Mouse (Mus musculus): ENCODE results near the gene Astn2.

The Astn2 gene

DNA sequence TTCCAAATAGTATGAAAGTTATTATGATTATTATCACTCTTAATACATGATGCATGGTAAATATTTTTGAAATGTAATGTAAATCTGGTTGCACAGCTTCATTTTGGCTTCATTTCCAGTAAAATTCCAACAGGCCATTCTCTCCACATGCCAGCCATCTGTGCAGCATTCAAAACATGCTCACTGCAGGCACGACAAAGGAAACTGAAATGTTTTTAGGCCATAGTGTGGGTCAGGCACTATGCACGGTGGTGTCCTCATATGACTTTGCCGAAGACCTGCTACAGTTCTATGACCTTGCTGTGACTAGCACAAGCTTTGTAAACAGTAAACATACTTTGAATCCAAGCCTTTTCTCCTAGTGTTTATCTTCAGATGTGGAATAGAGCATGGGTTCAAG, 642.3 kb downstream of the Astn2 start:
- no peak for DNase-seq (ENCODE audit: low read depth, low spot score)

GRCm38 (mm10) chr4:65761658-65762057, 642.8 kb downstream of the Astn2 start:
- DNase-seq (ENCODE audit: low read depth, low spot score) = no peak

GRCm38 (mm10) chr4:65758875-65759201, 645.6 kb downstream of the Astn2 start:
- no peak for DNase-seq (ENCODE audit: low read depth, low spot score)

DNA sequence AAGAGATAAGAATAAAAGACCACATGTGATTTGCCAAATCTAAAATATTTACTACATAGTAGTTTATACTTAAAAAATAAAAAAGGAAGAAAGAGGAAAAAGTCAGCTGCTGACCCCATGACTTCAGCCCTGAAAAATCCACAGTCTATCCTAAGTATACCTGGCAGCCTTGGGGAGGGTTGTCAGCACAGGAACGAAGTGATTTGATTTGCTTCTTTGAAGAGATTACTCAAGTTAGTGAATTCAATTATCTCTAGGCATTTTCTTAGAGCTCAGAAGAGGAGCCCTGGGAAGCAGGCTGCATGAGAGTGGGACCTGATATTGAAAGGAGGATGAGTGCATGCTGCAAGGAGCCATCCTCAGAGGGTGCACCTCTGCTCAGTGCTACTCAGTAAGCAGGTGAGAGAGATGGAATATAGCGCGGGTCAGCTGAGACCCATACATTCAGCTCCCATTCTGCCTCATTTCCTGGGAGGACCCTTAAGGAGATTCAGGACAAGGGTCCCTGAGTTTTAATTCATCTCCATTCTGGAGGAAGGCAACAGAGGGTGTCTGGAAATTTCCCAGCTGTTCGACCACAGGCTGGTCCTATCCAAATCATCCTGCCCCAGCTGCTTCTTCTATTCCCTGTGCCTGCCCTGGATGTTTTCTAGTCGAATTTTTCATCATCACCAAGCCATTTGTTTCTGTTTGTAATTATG, 646.1 kb downstream of the Astn2 start:
- no peak for DNase-seq (ENCODE audit: low read depth, low spot score)

- DNase-seq (ENCODE audit: low read depth, low spot score) = no peak
Measured at GRCm38 (mm10) chr4:65752941-65753340, 651.5 kb downstream of the Astn2 start.

GRCm38 (mm10) chr4:65744788-65745187, 659.6 kb downstream of the Astn2 start:
- no peak for DNase-seq (ENCODE audit: low read depth, low spot score)

- DNase-seq (ENCODE audit: low read depth, low spot score) = no peak
Measured at GRCm38 (mm10) chr4:65744088-65744610, 660.3 kb downstream of the Astn2 start.

- no peak for DNase-seq (ENCODE audit: low read depth, low spot score)
Measured at GRCm38 (mm10) chr4:65743160-65743691, 661.2 kb downstream of the Astn2 start.

DNA sequence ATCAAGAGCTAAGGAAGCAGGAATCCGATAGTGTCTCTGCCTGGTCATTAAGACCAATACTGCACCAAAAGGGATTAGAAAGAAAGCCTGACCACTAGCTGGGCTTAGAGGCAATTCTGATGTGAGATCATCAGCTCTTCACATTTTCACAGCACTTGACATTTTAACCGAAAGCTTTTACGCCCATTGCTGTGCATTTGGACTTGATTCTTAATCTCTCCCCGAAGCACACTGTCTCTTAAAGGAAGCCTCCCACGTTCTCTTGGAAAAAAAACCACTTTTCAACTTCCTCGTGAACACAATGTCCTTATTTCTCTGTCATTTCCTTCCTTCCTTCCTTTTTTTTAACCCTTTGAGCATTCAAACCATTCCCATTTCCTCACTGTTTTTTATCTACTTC, 680.0 kb downstream of the Astn2 start:
- no peak for DNase-seq (ENCODE audit: low read depth, low spot score)

GRCm38 (mm10) chr4:65719610-65720009, 684.8 kb downstream of the Astn2 start:
- DNase-seq (ENCODE audit: low read depth, low spot score) = no peak

- no peak for DNase-seq (ENCODE audit: low read depth, low spot score)
Measured at GRCm38 (mm10) chr4:65717899-65718298, 686.5 kb downstream of the Astn2 start.

DNA sequence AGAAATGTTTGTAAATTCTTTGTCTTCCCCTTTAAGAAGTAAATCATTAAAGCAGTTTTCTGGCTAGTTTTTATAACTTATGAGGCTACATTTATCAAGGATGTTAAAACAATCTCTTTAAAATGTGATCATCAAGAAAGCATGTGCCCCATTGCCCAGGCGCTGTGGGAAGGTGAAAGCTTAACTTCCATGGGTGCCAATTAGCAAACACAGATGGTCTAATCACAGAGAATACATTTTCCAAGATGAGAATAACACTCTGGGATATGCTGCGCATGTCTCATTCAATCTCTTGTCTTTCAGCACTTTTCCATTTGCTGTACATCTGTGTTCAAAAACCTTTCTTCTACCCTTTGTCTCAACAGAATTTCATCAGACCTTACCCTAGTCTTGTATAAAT, 688.3 kb downstream of the Astn2 start:
- DNase-seq (ENCODE audit: low read depth, low spot score) = no peak

- no peak for DNase-seq (ENCODE audit: low read depth, low spot score)
Measured at GRCm38 (mm10) chr4:65711678-65712077, 692.7 kb downstream of the Astn2 start.

- no peak for DNase-seq (ENCODE audit: low read depth, low spot score)
Measured at GRCm38 (mm10) chr4:65710623-65711022, 693.8 kb downstream of the Astn2 start.

- DNase-seq (ENCODE audit: low read depth, low spot score) = no peak
Measured at GRCm38 (mm10) chr4:65701848-65702247, 702.6 kb downstream of the Astn2 start.

GRCm38 (mm10) chr4:65699743-65700361, 704.6 kb downstream of the Astn2 start:
- DNase-seq (ENCODE audit: low read depth, low spot score) = no peak

GRCm38 (mm10) chr4:65695241-65695640, 709.2 kb downstream of the Astn2 start:
- DNase-seq (ENCODE audit: low read depth, low spot score) = no peak

DNA sequence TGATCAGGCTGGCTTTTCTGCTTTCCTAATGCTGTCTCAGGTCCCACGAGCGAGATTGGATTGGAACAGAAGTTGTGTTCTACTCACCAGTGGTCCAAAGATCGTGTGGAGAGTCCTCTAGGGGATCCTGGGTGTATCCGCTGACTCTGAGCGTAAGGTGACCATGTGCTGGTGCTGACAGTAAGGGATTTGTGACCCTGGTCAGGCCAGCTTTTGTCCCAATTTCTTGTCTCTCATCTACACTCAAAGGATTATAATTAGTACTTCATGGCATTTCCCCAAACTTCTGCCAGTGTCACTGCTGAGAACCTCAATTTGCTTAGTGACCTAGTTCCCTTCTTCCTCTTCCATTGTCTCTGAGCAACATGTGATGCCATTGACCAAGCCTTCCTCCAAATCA, 710.4 kb downstream of the Astn2 start:
- no peak for DNase-seq (ENCODE audit: low read depth, low spot score)

DNA sequence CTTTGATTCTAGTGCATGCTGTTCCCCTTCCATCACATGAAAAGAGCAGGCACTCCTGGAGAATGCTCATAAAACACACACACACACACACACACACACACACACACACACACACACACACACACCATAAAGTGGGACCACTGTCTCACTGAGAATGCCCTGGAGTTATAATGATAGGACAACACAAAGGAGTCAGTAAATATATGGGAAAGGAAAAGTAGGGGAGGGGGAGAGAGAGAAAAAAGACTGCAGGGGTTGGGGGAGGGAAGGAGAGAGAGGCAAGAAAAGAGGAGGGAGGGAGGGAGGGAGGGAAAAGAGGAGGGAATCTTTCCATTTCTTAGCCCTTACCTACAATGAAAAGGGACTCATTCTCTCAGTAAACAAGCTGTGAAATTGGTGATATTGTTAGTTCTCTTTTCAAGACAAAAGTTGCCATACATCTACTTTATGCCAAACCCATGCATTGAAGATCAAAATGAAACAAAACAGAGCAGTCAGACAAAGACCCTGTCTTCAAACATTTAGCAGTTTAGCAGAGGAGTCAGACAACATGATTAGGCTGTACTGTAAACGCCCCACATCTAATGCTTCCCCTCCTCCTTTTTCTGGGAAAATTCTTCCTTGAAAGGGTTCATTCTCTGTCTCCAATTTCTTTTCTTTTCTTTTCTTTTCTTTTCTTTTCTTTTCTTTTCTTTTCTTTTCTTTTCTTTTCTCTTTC, 717.2 kb downstream of the Astn2 start:
- DNase-seq (ENCODE audit: low read depth, low spot score) = no peak

DNA sequence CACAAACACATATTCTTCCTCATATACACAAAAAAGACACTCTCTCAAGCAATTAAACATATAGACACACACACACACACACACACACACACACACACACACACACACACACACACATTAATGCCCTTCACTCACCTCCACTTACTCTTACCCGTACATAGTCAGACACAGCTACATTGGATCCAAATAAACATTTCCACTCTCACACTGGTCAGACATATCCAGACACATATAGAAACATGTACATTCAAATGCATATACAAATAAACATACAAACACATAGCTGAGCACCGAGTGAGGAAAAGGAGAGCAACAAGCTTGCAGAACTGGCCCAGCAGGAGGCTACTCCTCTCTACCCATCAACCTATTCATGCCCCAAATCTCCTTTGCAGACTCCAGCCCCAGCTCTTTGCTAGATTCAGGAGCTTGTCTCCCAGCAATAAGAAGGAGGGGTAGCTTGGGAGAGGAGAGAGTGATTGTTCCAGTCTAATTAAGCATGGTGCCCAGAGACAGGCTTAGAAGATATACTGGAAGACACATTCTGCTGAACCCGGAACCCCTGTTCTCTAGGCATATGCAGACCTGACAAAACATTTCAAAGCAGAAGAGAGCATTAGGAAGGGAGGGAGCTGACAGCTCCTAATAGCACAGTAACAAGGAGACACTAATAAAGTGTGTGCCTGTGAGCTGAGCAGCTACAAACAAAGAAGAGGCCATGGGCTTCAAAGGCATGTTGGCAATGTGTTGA, 718.0 kb downstream of the Astn2 start:
- no peak for DNase-seq (ENCODE audit: low read depth, low spot score)

DNA sequence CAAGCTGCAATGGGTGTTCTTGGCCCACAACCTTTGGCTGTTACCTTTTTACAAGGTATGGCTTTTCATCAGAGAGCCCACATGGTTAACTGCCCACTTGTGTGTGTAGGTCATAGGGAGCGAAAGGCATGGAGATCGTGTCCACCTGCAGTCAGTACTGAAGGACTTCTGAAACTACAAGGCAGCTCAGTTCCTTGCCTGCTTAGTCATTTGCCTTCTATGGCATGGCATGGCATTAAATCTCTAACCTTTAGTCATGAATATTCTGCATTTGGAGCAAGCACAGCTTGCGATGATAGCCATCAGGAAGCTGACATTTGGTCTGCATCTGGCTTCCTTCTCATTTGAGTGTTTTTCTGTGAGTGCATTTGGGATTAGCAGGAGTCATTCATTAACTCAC, 720.0 kb downstream of the Astn2 start:
- no peak for DNase-seq (ENCODE audit: low read depth, low spot score)

DNA sequence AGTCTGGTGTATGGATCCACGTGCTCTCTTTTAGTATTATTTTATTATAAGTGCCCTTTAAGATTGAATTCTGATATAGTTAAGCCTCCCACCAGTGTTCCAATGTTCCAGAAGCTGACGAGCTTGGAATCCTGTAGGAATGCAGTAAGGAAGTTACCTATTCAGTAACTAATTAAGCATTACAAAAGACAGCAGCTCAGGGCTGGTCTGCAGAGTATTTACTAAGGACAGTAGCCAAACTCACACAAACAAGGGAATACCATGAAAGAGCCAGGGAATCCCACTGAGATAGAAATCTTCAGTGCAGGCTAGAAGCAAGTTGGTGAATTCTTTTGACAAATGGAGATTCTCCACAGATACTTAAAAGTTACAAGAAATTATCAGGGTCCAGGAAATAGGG, 724.6 kb downstream of the Astn2 start:
- DNase-seq (ENCODE audit: low read depth, low spot score) = peak; percentile 74
